Mouse (Mus musculus) MEL (cell line): Measurements from ENCODE around the gene Ehd2. TPM values are rescaled to one million over a fixed set of nuclear protein-coding genes. Genes with fewer than 3 reads are reported as not detected.
A peak's percentile ranks its signal among the peaks of the same experiment; 100 is the strongest.

ENCODE experiments used
- DNase-seq: peaks from one replicate; pipeline ENCODE4 v3.0.0; 2011; ENCODE audit warnings: low read depth, low spot score
- H3K27ac ChIP-seq: 2 replicates; pipeline ENCODE4 v1.5.1; 2012; ENCODE audit warnings: low read depth, mild to moderate bottlenecking, control low read depth, low read length, moderate library complexity; ENCODE audit not compliant: control insufficient read depth
- H3K27me3 ChIP-seq, 2 experiments: fragments of 150-350 bp in 1 of 2; sonication (generic) in 1 of 2; 2 replicates each; pipeline ENCODE4 v1.6.1; 2012; ENCODE audit warnings: low read length in 2 of 2, mild to moderate bottlenecking in 2 of 2, improper control_type of control experiment in 1 of 2, moderate library complexity in 1 of 2; ENCODE audit not compliant: insufficient read depth in 2 of 2, control insufficient read depth in 1 of 2
- H3K36me3 ChIP-seq, 2 experiments: 2 replicates each; pipeline ENCODE4 v1.6.1; 2012 to 2014; ENCODE audit warnings: low read length in 2 of 2, improper control_type of control experiment in 1 of 2, inconsistent platforms in 1 of 2, mild to moderate bottlenecking in 1 of 2; ENCODE audit not compliant: insufficient read depth in 2 of 2, control insufficient read depth in 1 of 2
- H3K4me1 ChIP-seq, 2 experiments: fragments of 150-350 bp in 1 of 2; sonication (generic) in 1 of 2; 2 replicates each; pipeline ENCODE4 v1.6.1; 2012; ENCODE audit warnings: low read length in 2 of 2, improper control_type of control experiment in 1 of 2, mild to moderate bottlenecking in 1 of 2; ENCODE audit not compliant: insufficient read depth in 2 of 2, control insufficient read depth in 1 of 2
- H3K4me3 ChIP-seq, 2 experiments: fragments of 150-350 bp in 1 of 2; sonication (generic) in 1 of 2; 2 replicates each; pipeline ENCODE4 v1.5.1; 2012; ENCODE audit warnings: low read depth in 2 of 2, low read length in 2 of 2, mild to moderate bottlenecking in 2 of 2, moderate library complexity in 2 of 2, control low read depth in 1 of 2, improper control_type of control experiment in 1 of 2; ENCODE audit not compliant: control insufficient read depth in 1 of 2, insufficient read depth in 1 of 2
- H3K79me2 ChIP-seq: 2 replicates; pipeline ENCODE4 v1.6.1; 2012; ENCODE audit warnings: mild to moderate bottlenecking, low read length, moderate library complexity; ENCODE audit not compliant: control insufficient read depth, poor library complexity, insufficient read depth
- H3K9ac ChIP-seq: 2 replicates; pipeline ENCODE4 v1.6.1; 2012; ENCODE audit warnings: low read depth, mild to moderate bottlenecking, control low read depth, low read length, moderate library complexity; ENCODE audit not compliant: control insufficient read depth, poor library complexity, severe bottlenecking
- H3K9me3 ChIP-seq: fragments of 150-350 bp; sonication (generic); replicated peaks from 2 replicates; pipeline ENCODE4 v1.6.1; 2012; ENCODE audit warnings: mild to moderate bottlenecking, low read length, improper control_type of control experiment, moderate library complexity; ENCODE audit not compliant: insufficient read depth
- CHD2 ChIP-seq: IDR thresholded peaks from 2 replicates; pipeline ENCODE4 v1.6.1; 2011; ENCODE audit warnings: low read length, improper control_type of control experiment
- CTCF ChIP-seq, 3 experiments: IDR thresholded peaks in 2 of 3; conservative IDR thresholded peaks in 1 of 3; 2 replicates each; pipeline ENCODE4 v1.5.1; 2011 to 2012; ENCODE audit warnings: low read length in 3 of 3, low read depth in 2 of 3, mild to moderate bottlenecking in 2 of 3, improper control_type of control experiment in 1 of 3, inconsistent platforms in 1 of 3, mixed read lengths in 1 of 3, moderate library complexity in 1 of 3; ENCODE audit not compliant: control insufficient read depth in 1 of 3, insufficient read depth in 1 of 3, poor library complexity in 1 of 3, severe bottlenecking in 1 of 3
- E2F4 ChIP-seq: IDR thresholded peaks from 2 replicates; pipeline ENCODE4 v1.6.1; 2011; ENCODE audit warnings: low read depth, low read length, improper control_type of control experiment, borderline replicate concordance
- EP300 ChIP-seq, 2 experiments: IDR thresholded peaks; 2 replicates each; pipeline ENCODE4 v1.6.1; 2011; ENCODE audit warnings: improper control_type of control experiment in 2 of 2, low read length in 2 of 2, low read depth in 1 of 2, mild to moderate bottlenecking in 1 of 2
- GABPA ChIP-seq: IDR thresholded peaks from 2 replicates; pipeline ENCODE4 v1.6.1; 2012; ENCODE audit warnings: low read depth, mild to moderate bottlenecking, inconsistent platforms, low read length, improper control_type of control experiment, moderate library complexity
- KAT2A ChIP-seq: conservative IDR thresholded peaks from 2 replicates; pipeline ENCODE4 v1.6.1; 2012; ENCODE audit warnings: low read depth, low read length, improper control_type of control experiment, inconsistent platforms
- MAX ChIP-seq: IDR thresholded peaks from 2 replicates; pipeline ENCODE4 v1.6.1; 2011; ENCODE audit warnings: low read length, improper control_type of control experiment
- MAZ ChIP-seq: IDR thresholded peaks from 2 replicates; pipeline ENCODE4 v1.6.1; 2012; ENCODE audit warnings: low read depth, mild to moderate bottlenecking, inconsistent platforms, low read length, improper control_type of control experiment
- MYC ChIP-seq: IDR thresholded peaks from 2 replicates; pipeline ENCODE4 v1.6.1; 2011; ENCODE audit warnings: low read depth, mild to moderate bottlenecking, low read length, improper control_type of control experiment, moderate library complexity
- NELFE ChIP-seq: IDR thresholded peaks from 2 replicates; pipeline ENCODE4 v1.6.1; 2011; ENCODE audit warnings: low read depth, low read length, improper control_type of control experiment
- NRF1 ChIP-seq: IDR thresholded peaks from 2 replicates; pipeline ENCODE4 v1.6.1; 2014; ENCODE audit warnings: low read depth, mild to moderate bottlenecking, inconsistent platforms, low read length, improper control_type of control experiment, moderate library complexity; ENCODE audit not compliant: poor library complexity, insufficient read depth, severe bottlenecking
- POLR2A ChIP-seq, 2 experiments: IDR thresholded peaks; 2 replicates each; pipeline ENCODE4 v1.6.1; 2011 to 2012; ENCODE audit warnings: low read length in 2 of 2, mild to moderate bottlenecking in 2 of 2, control low read depth in 1 of 2, improper control_type of control experiment in 1 of 2, low read depth in 1 of 2, moderate library complexity in 1 of 2; ENCODE audit not compliant: control insufficient read depth in 1 of 2, insufficient read depth in 1 of 2, poor library complexity in 1 of 2
- POLR2AphosphoS2 ChIP-seq: IDR thresholded peaks from 2 replicates; pipeline ENCODE4 v1.6.1; 2011; ENCODE audit warnings: low read length, improper control_type of control experiment
- POLR2AphosphoS5 ChIP-seq: IDR thresholded peaks from 2 replicates; pipeline ENCODE4 v1.6.1; 2012; ENCODE audit warnings: low read depth, borderline replicate concordance, mild to moderate bottlenecking, inconsistent platforms, low read length, moderate library complexity, mixed read lengths
- SMC3 ChIP-seq: IDR thresholded peaks from 2 replicates; pipeline ENCODE4 v1.6.1; 2011; ENCODE audit warnings: low read depth, low read length, improper control_type of control experiment
- TAL1 ChIP-seq: IDR thresholded peaks from 2 replicates; pipeline ENCODE4 v1.6.1; 2012; ENCODE audit warnings: mild to moderate bottlenecking, inconsistent platforms, low read length, moderate library complexity, mixed read lengths
- UBTF ChIP-seq: IDR thresholded peaks from 2 replicates; pipeline ENCODE4 v1.6.1; 2012; ENCODE audit warnings: low read depth, mild to moderate bottlenecking, inconsistent platforms, low read length, improper control_type of control experiment, moderate library complexity, borderline replicate concordance; ENCODE audit not compliant: insufficient read depth
- ZKSCAN1 ChIP-seq: IDR thresholded peaks from 2 replicates; pipeline ENCODE4 v1.6.1; 2012; ENCODE audit warnings: low read depth, mild to moderate bottlenecking, inconsistent platforms, low read length, improper control_type of control experiment, moderate library complexity
- ZMIZ1 ChIP-seq: IDR thresholded peaks from 2 replicates; pipeline ENCODE4 v1.6.1; 2012; ENCODE audit warnings: low read depth, mild to moderate bottlenecking, inconsistent platforms, low read length, improper control_type of control experiment, moderate library complexity
- ZNF384 ChIP-seq: IDR thresholded peaks from 2 replicates; pipeline ENCODE4 v1.6.1; 2012; ENCODE audit warnings: low read depth, mild to moderate bottlenecking, inconsistent platforms, low read length, improper control_type of control experiment
- polyA plus RNA-seq, 2 experiments: library from polyadenylated mRNA; stranded (reverse) in 1 of 2; unstranded in 1 of 2; fragments of >175 nt in 1 of 2; fragments of >200 nt in 1 of 2; gene quantifications; 2 replicates each; pipeline versions ENCODE4 v1.2.1 to v1.2.4; 2012; ENCODE audit warnings: low replicate concordance in 2 of 2, low read depth in 1 of 2; ENCODE audit not compliant: insufficient read length in 2 of 2, insufficient read depth in 1 of 2, missing spikeins in 1 of 2
- total RNA-seq: library from RNA; depleted of rRNA; stranded (reverse); fragments of 300-350 nt; gene quantifications from 2 replicates; pipeline ENCODE4 v1.2.3, GENCODE M21; 2012

The Ehd2 gene
- total and polyA plus RNA-seq, 3 experiments: 3.2 to 6.2 TPM; not detected in 1

- Histone ChIP-seq H3K4me1 (peaks cover 4 to 15% of the 10 kb centered on the region in 2 experiments; a peak in 3 of 4 replicates), H3K9ac (no peak overlapping the region), H3K36me3 (peaks cover 0 to 11% of the 10 kb centered on the region in 2 experiments; a peak in 2 of 4 replicates), H3K79me2 (peaks cover 23% of the 10 kb centered on the region), H3K27me3 (no peaks in the 10 kb centered on the region), H3K27ac (no peak overlapping the region), H3K4me3 (no peak overlapping the region), H3K9me3 (no peaks in the 10 kb centered on the region)
- no peak for DNase-seq
- no peak for TF ChIP-seq UBTF
- TF ChIP-seq SMC3: no peak
- no peak for TF ChIP-seq MYC
- no peak for TF ChIP-seq TAL1
- TF ChIP-seq EP300 (IDR thresholded peaks at IDR 0.05; ENCODE audit: low read depth in 1 of 2, low read length in 2 of 2): no peak
- TF ChIP-seq MAX: no peak
- TF ChIP-seq GABPA: no peak
- TF ChIP-seq ZKSCAN1: no peak
- TF ChIP-seq KAT2A: no peak
- TF ChIP-seq POLR2AphosphoS5: no peak
- TF ChIP-seq ZNF384: no peak
- TF ChIP-seq E2F4: no peak
- TF ChIP-seq CHD2: no peak
- TF ChIP-seq MAZ: no peak
Observed at GRCm38 (mm10) chr7:15919947-15920346, 47.4 kb downstream of the Ehd2 start.

- DNase-seq: no peak
- H3K27ac ChIP-seq: no peak overlapping the region
- TF ChIP-seq POLR2AphosphoS5: no peak
- TF ChIP-seq POLR2A (IDR thresholded peaks at IDR 0.05; ENCODE audit: control insufficient read depth in 1 of 2, insufficient read depth in 1 of 2, low read depth in 1 of 2, low read length in 2 of 2, poor library complexity in 1 of 2): 0 out of 4 replicates have a peak, but pooled peaks of 1 of the 2 experiments have one; percentile 11
- peaks cover 0 to 11% of the 10 kb centered on the region in 2 experiments; a peak in 2 of 4 replicates for H3K36me3 ChIP-seq
- no peak overlapping the region for H3K4me3 ChIP-seq
- H3K4me1 ChIP-seq: peaks cover 4 to 12% of the 10 kb centered on the region in 2 experiments; a peak in 3 of 4 replicates
- no peaks in the 10 kb centered on the region for H3K9me3 ChIP-seq
- H3K9ac ChIP-seq: no peak overlapping the region
- H3K79me2 ChIP-seq: peaks cover 23% of the 10 kb centered on the region
- no peaks in the 10 kb centered on the region for H3K27me3 ChIP-seq
Observed at GRCm38 (mm10) chr7:15918371-15918770, 49.0 kb downstream of the Ehd2 start.

- H3K27ac ChIP-seq: no peak overlapping the region
- no peak for DNase-seq
- TF ChIP-seq ZKSCAN1 (no peak), NELFE (no peak), ZMIZ1 (no peak), MYC (no peak), NRF1 (no peak), CTCF (IDR thresholded peaks at IDR 0.05 in 2 of 3, conservative IDR thresholded peaks at IDR 0.05 in 1 of 3; ENCODE audit: control insufficient read depth in 1 of 3, insufficient read depth in 1 of 3, low read depth in 2 of 3, low read length in 3 of 3, poor library complexity in 1 of 3, severe bottlenecking in 1 of 3) (no peak), POLR2AphosphoS2 (no peak), SMC3 (no peak)
- TF ChIP-seq, all 39 proteins: peak for 0
- H3K36me3 ChIP-seq: peaks cover 0 to 4% of the 10 kb centered on the region in 2 experiments; a peak in 2 of 4 replicates
- H3K4me1 ChIP-seq: peaks cover 0 to 6% of the 10 kb centered on the region in 2 experiments; a peak in 3 of 4 replicates
- no peak overlapping the region for H3K9ac ChIP-seq
- peaks cover 19% of the 10 kb centered on the region for H3K79me2 ChIP-seq
- H3K4me3 ChIP-seq: no peak overlapping the region
- H3K9me3 ChIP-seq: no peaks in the 10 kb centered on the region
- no peaks in the 10 kb centered on the region for H3K27me3 ChIP-seq
Observed at GRCm38 (mm10) chr7:15916996-15917395, 50.4 kb downstream of the Ehd2 start.
